Mouse (Mus musculus) c-Kit-negative CD71-positive TER-119-positive erythroid progenitor cells, embryonic 14.5 days (primary cell): ENCODE results near the gene Nectin4.
A peak's percentile ranks its signal among the peaks of the same experiment; 100 is the strongest.
"Not testable (repeated sequence)": the region's sequence is repeated elsewhere in the genome, so short reads cannot be mapped to it uniquely, and the experiment has no call there.

Experiments
- DNase-seq: peaks from one replicate; pipeline ENCODE4 v3.0.0-alpha.2; 2013; ENCODE audit warnings: low read depth, low spot score

Nectin4 gene

GRCm38 (mm10) chr1:171369845-171370556 is at the start of gene Nectin4:
Nectin4 (plus strand) TSS chr1:171370099.
- no peak for DNase-seq

GRCm38 (mm10) chr1:171320151-171320550 is 49.7 kb upstream of the Nectin4 start:
- DNase-seq, result no peak

GRCm38 (mm10) chr1:171321415-171321814 is 48.5 kb upstream of the Nectin4 start:
- DNase-seq, result no peak

- no peak for DNase-seq
Measured at GRCm38 (mm10) chr1:171322012-171322411, 47.9 kb upstream of the Nectin4 start.

DNA sequence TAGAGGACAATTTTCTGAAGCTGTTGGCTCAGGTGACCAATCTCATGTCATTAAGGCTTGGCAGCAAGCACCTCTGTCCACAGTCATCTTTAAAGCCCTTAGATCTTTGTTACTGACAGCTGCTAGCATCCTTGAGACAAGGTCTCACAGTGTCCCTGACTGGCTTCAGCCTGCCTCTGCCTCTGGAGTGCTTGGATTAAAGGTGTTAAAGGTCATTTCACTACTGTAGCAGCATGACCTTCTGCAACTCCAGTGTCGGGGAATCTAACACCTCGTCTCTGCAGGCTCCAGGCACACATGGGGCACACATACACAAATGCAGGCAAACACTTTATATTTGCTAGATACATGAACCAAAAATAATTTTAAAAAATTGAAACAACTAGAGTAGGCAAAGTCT is 44.3 kb upstream of the Nectin4 start:
- no peak for DNase-seq

DNA sequence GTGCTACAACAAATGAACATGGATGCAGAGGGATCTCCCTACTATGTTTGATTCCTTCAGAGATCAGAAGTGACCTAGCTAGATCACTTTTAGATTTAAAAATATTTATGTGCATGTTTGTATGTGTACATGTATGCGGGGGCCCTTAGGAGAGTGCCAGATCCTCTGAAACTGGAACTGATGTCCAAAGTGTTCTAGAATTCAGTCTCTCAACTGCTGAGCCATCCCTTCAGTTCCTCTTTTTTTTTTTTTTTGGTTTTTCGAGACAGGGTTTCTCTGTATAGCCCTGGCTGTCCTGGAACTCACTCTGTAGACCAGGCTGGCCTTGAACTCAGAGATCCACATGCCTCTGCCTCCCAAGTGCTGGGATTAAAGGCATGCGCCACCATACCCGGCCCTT is 43.3 kb upstream of the Nectin4 start:
- DNase-seq, result not testable (repeated sequence)

- no peak for DNase-seq
Measured at GRCm38 (mm10) chr1:171328244-171328643, 41.7 kb upstream of the Nectin4 start.

- peak; percentile 71 for DNase-seq
Measured at GRCm38 (mm10) chr1:171328839-171329432, 41.0 kb upstream of the Nectin4 start, which contains the start of gene Dedd. Dedd (plus strand) TSS chr1:171329145.

DNA sequence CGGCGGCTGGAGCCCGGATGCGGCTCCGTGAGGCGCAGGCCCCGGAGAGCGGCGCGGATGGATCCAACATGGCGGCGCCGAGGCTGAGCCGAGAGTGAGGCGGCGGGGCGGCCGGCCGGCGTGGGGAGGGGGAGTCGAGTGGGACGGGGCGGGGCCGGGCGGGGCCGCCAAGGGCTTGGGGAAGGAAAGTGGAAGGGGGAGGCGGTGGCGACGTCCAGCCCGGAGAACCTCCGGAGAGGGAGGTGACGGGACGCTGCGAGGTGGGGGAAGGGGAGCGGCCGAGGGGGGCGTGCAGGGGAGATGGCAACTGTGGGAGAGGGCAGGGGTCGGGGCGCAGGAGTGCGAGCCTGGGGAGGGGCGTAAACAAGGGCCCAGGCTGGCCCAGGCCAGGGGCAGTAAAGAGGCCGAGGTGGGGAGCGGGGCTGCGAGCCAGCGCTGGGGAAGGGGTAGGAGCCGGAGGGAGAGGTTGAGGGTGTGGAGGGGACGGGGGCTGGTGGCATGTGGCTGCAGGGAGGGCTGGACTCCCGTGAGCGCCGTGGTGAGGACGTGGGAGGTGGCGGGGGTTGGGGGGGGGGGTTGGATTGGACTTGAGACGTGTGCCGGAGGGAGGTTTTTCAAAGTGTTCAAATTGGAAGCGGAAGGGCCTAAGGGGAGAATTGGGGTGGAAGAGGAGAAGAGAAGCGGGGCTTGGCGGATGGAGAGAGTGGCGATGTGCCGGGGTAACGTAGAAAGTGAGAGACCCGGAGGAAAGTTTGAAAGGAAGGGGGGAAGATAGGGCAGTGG is 40.3 kb upstream of the Nectin4 start:
- no peak for DNase-seq

GRCm38 (mm10) chr1:171330216-171330560 is 39.7 kb upstream of the Nectin4 start:
- no peak for DNase-seq

DNA sequence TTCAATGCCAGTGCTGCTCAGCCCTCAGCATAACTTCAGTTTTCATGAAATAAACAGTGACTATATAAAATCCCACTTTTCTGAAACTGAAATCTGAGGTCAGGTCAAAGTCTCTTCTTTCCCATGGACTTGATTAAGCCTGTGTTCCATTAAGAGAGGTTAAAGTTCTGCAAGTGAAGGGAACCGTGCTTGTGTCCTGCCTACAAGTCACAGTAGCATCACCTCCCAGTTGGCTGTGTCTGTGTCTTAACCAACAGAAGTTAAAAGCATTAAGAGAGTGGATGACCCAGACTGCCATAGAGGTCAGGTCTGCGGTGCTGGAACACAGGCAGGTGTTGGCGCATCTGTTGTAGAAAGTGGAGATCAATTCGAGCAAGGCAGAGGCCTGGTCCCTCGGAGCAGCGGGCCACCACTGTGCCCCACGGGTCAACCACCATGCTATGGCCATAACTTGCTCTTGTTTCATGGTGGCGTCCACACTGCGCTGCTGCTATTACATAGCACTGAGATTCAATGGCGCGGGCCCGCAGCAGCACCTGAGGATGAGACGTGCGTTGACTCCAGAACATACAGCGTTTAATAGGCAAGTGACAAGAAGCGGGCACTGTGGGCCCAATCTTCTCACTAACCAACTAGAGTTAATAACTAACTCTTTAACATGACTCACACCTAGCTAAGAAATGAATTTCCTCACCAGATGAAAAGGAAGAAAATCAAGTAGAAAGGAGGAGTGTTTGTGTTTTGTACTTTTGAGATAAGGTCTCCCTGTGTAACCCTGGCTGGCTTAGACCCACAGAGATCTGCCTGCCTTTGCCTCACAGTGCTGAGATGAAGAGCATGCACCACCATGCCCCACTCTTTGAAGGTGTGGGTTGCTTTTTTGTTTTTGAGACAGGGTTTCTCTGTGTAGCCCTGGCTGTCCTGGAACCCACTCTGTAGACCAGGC is 27.4 kb upstream of the Nectin4 start:
- DNase-seq, result no peak

DNA sequence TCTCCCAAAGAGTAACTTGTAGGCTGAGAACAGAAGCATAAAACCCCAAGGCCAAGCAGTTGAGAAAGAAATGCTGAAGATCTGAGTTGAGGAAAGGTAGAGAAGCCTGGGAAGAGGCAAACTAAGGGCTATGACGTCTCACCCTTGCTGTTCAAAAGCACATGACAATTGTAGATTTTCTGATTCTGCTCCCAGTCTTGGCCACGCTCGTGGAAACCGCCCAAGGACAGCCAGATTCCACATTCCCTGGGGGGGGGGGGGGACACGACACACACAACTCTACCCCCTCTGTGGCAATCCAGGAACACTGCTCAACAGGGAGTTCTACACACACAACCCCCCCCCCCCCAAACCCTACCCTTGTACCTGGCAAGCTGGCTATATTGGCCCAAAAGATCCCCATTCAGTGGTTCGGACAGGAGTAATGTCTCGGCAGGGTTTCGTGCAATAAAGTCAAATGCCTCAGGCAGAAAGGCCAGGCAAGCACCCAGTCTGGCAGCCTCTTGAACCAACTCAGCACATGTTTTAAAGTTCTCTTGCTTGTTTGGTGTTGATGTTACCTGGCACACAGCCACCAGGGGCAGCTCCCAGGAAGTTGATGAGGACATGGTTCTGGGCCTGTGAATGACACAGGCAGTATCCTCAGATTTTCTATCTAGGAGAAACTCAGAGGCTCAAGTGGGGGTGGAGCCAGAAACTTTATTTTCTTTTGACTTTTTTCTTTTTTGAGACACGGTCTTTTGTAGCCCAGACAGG is 25.8 kb upstream of the Nectin4 start:
- no peak for DNase-seq

- no peak for DNase-seq
Measured at GRCm38 (mm10) chr1:171344715-171345114, 25.2 kb upstream of the Nectin4 start.

GRCm38 (mm10) chr1:171345225-171346094 is 24.4 kb upstream of the Nectin4 start, which contains the start of the genes Nit1 and Pfdn2:
Nit1 (minus strand) TSS chr1:171345646.
Pfdn2 (plus strand) TSS chr1:171345670.
- DNase-seq, result peak; percentile 77

DNA sequence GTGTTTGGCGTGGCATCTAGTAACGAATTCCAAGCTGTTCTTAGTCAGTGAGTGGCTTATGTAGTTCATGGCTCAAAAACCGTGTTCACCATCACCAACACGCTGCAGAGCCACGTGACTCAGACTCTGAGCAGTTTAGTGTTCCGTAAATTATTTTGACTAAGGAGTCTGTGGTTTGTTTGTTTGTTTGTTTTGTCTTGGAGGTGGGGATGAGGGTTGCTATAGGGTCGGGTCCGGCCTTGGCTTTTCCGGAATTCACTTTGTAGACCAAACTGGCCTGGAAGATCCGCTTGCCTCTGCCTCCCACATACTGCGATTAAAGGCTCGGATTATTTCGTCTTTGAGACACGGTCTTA is 23.8 kb upstream of the Nectin4 start:
- DNase-seq, result no peak

DNA sequence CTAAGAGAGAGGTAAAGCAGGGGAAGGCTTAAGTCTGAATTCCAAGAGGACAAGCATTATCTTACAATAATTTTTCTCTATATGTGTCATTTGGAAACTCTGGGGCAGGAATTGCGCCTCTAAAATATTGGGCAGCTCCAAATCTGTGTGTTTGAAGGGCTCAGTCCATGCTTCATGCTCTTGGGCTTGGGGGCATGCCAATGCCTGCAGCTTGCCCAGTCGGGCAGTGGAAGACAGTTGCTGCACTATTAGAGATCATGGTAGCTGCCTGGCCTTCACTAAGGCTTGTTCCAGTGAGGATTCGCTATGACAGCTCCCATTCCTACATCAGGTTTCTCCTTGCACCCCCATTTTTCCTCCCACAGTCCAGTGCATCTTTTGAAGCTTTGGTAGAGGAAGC is 21.2 kb upstream of the Nectin4 start:
- no peak for DNase-seq

DNA sequence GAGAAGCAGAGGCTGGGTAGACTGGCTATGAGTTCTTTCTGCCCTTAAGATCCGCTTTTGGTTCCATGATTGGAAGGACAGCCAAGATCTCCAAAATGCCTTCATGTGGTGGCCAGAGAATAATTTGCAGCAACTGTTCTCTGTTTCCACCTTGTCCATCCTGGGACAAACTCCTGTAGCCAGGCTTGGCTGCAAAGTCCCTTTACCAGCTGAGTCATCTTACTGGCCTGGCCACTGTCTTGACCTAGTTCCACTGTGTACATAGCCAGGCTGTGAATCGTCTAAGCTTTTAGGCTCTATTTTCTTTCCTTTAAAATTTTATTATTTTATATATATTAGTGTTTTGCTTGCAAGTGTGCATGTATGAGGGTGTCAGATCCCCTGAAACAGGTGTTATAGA is 20.7 kb upstream of the Nectin4 start:
- no peak for DNase-seq

GRCm38 (mm10) chr1:171355812-171356340 is 14.0 kb upstream of the Nectin4 start:
- no peak for DNase-seq

GRCm38 (mm10) chr1:171356814-171357213 is 13.1 kb upstream of the Nectin4 start:
- no peak for DNase-seq

DNA sequence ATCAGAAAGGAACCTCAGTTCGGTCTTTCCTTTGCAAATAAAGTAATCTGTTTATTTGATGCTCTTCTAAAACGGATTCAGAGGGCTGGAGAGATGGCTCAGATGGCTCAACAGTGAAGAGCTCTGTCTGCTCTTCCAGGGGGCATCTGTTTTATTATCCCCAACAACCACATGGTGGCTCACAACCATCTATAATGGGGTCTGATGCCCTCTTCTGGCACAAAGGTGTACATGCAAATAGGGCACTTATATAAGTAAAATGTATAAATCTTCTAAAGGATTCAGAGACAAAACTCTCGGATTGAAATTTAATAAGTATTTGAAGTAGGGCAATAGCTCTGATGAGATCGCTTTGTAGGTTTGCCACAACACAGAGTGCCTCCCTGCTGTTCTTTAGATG is 11.5 kb upstream of the Nectin4 start:
- no peak for DNase-seq
